Mouse (Mus musculus) adrenal gland, postnatal 36 days (tissue): Measurements from ENCODE around the gene Ptger1. TPM values are rescaled to one million over a fixed set of nuclear protein-coding genes. Genes with fewer than 3 reads are reported as not detected.

Experiments used
- DNase-seq, 2 experiments: peaks; one replicate each; pipeline ENCODE4 v3.0.0; 2021; ENCODE audit warnings: mixed read lengths in 1 of 2
- long read RNA-seq, 2 experiments: library from polyadenylated mRNA; stranded (forward); transcript quantifications; one replicate each; pipeline ENCODE4 v2.0.0; 2021; ENCODE audit warnings: borderline sequencing depth in 2 of 2
- total RNA-seq, 2 experiments: library from RNA; stranded (reverse); gene quantifications; 2 replicates each; pipeline ENCODE4 v1.2.3; 2021

Gene Ptger1
- 1 to 10 TPM in 1 of 2 experiments, under 1 TPM in 1; 0.63 to 2.2 TPM for total RNA-seq
- long read RNA-seq, experiment 1, full-length matches to known transcripts = 1 of 3 reads
- long read RNA-seq, experiment 1, partial matches to known transcripts = 0 of 3 reads
- long read RNA-seq, experiment 1, other reads (novel, unspliced or antisense) = 2 of 3 reads
- long read RNA-seq, experiment 2 = 0 reads

GRCm38 (mm10) chr8:83665969-83666865 lies at the start of gene Ptger1:
Gene Ptger1, plus strand, starts transcription at chr8:83666678.
- peak; percentile 58 to 67 for DNase-seq

- no peak for DNase-seq
Measured at GRCm38 (mm10) chr8:83617111-83617510, 49.4 kb upstream of the Ptger1 start.

- DNase-seq = no peak
Measured at GRCm38 (mm10) chr8:83618566-83618965, 47.9 kb upstream of the Ptger1 start.

- no peak for DNase-seq
Measured at GRCm38 (mm10) chr8:83619568-83620285, 46.8 kb upstream of the Ptger1 start.

- DNase-seq = no peak
Measured at GRCm38 (mm10) chr8:83621691-83622388, 44.6 kb upstream of the Ptger1 start.

- DNase-seq = peak; percentile 85 to 90
Measured at GRCm38 (mm10) chr8:83622389-83622989, 44.0 kb upstream of the Ptger1 start.

GRCm38 (mm10) chr8:83623549-83623948 lies 42.9 kb upstream of the Ptger1 start:
- DNase-seq = no peak

- peak; percentile 36 to 45 for DNase-seq
Measured at GRCm38 (mm10) chr8:83624739-83625138, 41.7 kb upstream of the Ptger1 start.

GRCm38 (mm10) chr8:83625676-83626299 lies 40.7 kb upstream of the Ptger1 start:
- no peak for DNase-seq

- DNase-seq = no peak
Measured at GRCm38 (mm10) chr8:83632083-83632707, 34.3 kb upstream of the Ptger1 start.

GRCm38 (mm10) chr8:83638856-83639255 lies 27.6 kb upstream of the Ptger1 start:
- DNase-seq = no peak

GRCm38 (mm10) chr8:83639649-83640048 lies 26.8 kb upstream of the Ptger1 start:
- DNase-seq = no peak

GRCm38 (mm10) chr8:83647511-83647910 lies 19.0 kb upstream of the Ptger1 start:
- DNase-seq = no peak

GRCm38 (mm10) chr8:83648031-83648430 lies 18.4 kb upstream of the Ptger1 start:
- DNase-seq = no peak

- DNase-seq = no peak
Measured at GRCm38 (mm10) chr8:83649699-83650098, 16.8 kb upstream of the Ptger1 start.

- peak; percentile 96 to 97 for DNase-seq
Measured at GRCm38 (mm10) chr8:83652030-83652743, 14.3 kb upstream of the Ptger1 start, which contains the start of gene Gipc1. Gene Gipc1, plus strand, starts transcription at chr8:83652677.

- peak in 1 of 2 experiments; percentile 38 for DNase-seq
Measured at GRCm38 (mm10) chr8:83652744-83653661, 13.5 kb upstream of the Ptger1 start.

GRCm38 (mm10) chr8:83653662-83654017 lies 12.8 kb upstream of the Ptger1 start:
- no peak for DNase-seq

GRCm38 (mm10) chr8:83654725-83655124 lies 11.8 kb upstream of the Ptger1 start:
- no peak for DNase-seq
